Mouse (Mus musculus): ENCODE measurements around the gene Tiam2. TPM values are rescaled to one million over a fixed set of nuclear protein-coding genes. Genes with fewer than 3 reads are reported as not detected.

The Tiam2 gene
- total RNA-seq (2012; rRNA removed) (0.10 and 0.42 TPM in 2 replicates), polyA plus RNA-seq (2012; ENCODE audit: insufficient read depth in 1 of 2, insufficient read length in 2 of 2, low read depth in 1 of 2, low replicate concordance in 2 of 2, missing spikeins in 1 of 2) (1 to 10 TPM in 1 of 2 experiments, not detected in 1; 1.9 TPM)

DNA sequence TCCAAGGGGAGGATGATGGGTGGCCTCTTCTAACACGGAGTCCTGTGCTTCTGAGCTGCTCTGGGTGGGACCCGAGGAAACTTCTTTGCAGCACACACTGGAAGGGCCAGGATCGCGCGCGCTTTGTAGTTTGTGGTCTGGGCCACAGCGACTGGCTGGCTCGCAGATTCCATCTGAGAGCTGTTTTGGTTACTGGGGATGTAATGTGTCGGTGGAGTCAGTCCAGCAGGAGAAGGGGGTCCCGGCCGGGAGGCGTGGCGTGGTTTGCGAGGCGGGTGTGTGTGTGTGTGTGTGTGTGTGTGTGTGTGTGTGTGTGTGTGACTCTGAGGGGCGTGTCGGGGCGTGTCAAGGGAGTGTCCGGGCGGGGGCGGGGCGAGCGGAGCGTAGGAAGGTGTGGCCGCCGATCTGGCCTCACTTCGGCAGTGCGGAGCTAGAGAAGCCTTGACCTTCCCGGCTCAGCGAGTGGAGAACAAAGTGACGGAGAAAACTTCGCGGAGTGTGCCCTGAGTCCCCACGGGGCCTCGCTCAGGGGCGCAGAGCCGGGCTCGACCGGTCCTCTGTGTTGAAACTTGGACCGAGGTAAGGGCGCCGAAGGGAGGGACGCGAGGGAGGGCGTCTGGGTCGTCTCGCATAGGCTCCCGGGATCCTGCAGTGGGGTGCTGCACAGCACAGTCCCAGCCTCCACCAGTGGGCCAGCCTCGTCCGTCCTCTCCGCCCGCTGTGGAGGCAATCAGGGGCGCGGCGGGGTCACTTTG is at the start of gene Tiam2:
Gene Tiam2 (plus strand): TSS at position 426 of the 755 bp plus-strand sequence.
- Histone ChIP-seq H3K27me3 (ENCODE audit: control insufficient read depth in 1 of 2, insufficient read depth in 2 of 2, low read length in 2 of 2) (no peaks in the 10 kb centered on the region; a peak in 2 of 4 replicates), H3K9ac (ENCODE audit: control insufficient read depth, low read depth, low read length, poor library complexity, severe bottlenecking) (no peak within 1 kb of the TSS), H3K27ac (ENCODE audit: control insufficient read depth, low read depth, low read length) (no peak within 1 kb of the TSS), H3K79me2 (ENCODE audit: control insufficient read depth, insufficient read depth, low read length, poor library complexity) (no peaks in the 10 kb centered on the region), H3K36me3 (ENCODE audit: control insufficient read depth in 1 of 2, insufficient read depth in 2 of 2, low read length in 2 of 2) (no peaks in the 10 kb centered on the region), H3K4me1 (ENCODE audit: control insufficient read depth in 1 of 2, insufficient read depth in 2 of 2, low read length in 2 of 2) (no peaks in the 10 kb centered on the region), H3K4me3 (ENCODE audit: control insufficient read depth in 1 of 2, insufficient read depth in 1 of 2, low read depth in 2 of 2, low read length in 2 of 2) (no peak within 1 kb of the TSS), H3K9me3 (replicated peaks; ENCODE audit: insufficient read depth, low read length) (no peaks in the 10 kb centered on the region)
- no peak for DNase-seq (ENCODE audit: low read depth, low spot score)
- TF ChIP-seq E2F4 (IDR thresholded peaks at IDR 0.05; ENCODE audit: borderline replicate concordance, low read depth, low read length) = no peak
- no peak for TF ChIP-seq USF1 (IDR thresholded peaks at IDR 0.05; ENCODE audit: low read depth, low read length)
- no peak for TF ChIP-seq NELFE (IDR thresholded peaks at IDR 0.05; ENCODE audit: low read depth, low read length)
- TF ChIP-seq KAT2A (conservative IDR thresholded peaks at IDR 0.05; ENCODE audit: low read depth, low read length) = no peak
- no peak for TF ChIP-seq GABPA (IDR thresholded peaks at IDR 0.05; ENCODE audit: low read depth, low read length)
- no peak for TF ChIP-seq ZKSCAN1 (IDR thresholded peaks at IDR 0.05; ENCODE audit: low read depth, low read length)
- no peak for TF ChIP-seq POLR2AphosphoS2 (IDR thresholded peaks at IDR 0.05; ENCODE audit: low read length)
- TF ChIP-seq USF2 (IDR thresholded peaks at IDR 0.05; ENCODE audit: borderline replicate concordance in 1 of 2, insufficient read depth in 1 of 2, low read depth in 1 of 2, low read length in 2 of 2) = no peak
- no peak for TF ChIP-seq EP300 (IDR thresholded peaks at IDR 0.05; ENCODE audit: low read depth in 1 of 2, low read length in 2 of 2)
- TF ChIP-seq MXI1 (IDR thresholded peaks at IDR 0.05; ENCODE audit: low read depth, low read length) = no peak
- TF ChIP-seq ETS1 (IDR thresholded peaks at IDR 0.05; ENCODE audit: low read depth, low read length) = no peak
- TF ChIP-seq SMC3 (IDR thresholded peaks at IDR 0.05; ENCODE audit: low read depth, low read length) = no peak
- TF ChIP-seq MEF2A (IDR thresholded peaks at IDR 0.05; ENCODE audit: extremely low read depth, insufficient replicate concordance, low read depth, low read length, poor library complexity, severe bottlenecking) = no peak
- TF ChIP-seq MAX (IDR thresholded peaks at IDR 0.05; ENCODE audit: low read length) = no peak
- TF ChIP-seq MYC (IDR thresholded peaks at IDR 0.05; ENCODE audit: low read depth, low read length) = no peak

DNA sequence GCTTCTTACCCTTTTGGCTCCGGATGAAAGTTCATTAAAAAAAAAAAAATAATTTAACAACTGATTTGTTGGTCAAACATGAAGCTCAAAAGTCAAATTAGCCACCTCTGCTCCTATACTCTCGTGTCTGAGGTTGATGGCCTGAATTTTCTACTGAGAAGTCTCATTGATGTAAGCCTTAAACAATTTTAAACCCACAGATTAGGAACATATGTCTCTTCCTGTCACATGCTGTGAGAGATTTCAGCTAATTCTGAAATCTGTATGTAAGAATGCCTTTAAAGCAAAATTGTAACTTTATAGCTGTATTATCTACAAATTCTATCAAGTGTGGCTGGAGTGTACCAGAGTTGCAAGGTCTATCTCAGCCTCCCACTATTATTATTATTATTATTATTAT is 46.1 kb upstream of the Tiam2 start:
- TF ChIP-seq POLR2AphosphoS5 (IDR thresholded peaks at IDR 0.05; ENCODE audit: borderline replicate concordance, low read depth, low read length) (no peak), CHD1 (IDR thresholded peaks at IDR 0.05; ENCODE audit: low read depth, low read length) (no peak), SMC3 (IDR thresholded peaks at IDR 0.05; ENCODE audit: low read depth, low read length) (no peak), ZNF384 (IDR thresholded peaks at IDR 0.05; ENCODE audit: low read depth, low read length) (no peak), POLR2AphosphoS2 (IDR thresholded peaks at IDR 0.05; ENCODE audit: low read length) (no peak), GABPA (IDR thresholded peaks at IDR 0.05; ENCODE audit: low read depth, low read length) (no peak), POLR2A (IDR thresholded peaks at IDR 0.05; ENCODE audit: control insufficient read depth in 1 of 2, insufficient read depth in 1 of 2, low read depth in 1 of 2, low read length in 2 of 2, poor library complexity in 1 of 2) (no peak), RCOR1 (IDR thresholded peaks at IDR 0.05; ENCODE audit: low read depth, low read length) (no peak), EP300 (IDR thresholded peaks at IDR 0.05; ENCODE audit: low read depth in 1 of 2, low read length in 2 of 2) (no peak), MXI1 (IDR thresholded peaks at IDR 0.05; ENCODE audit: low read depth, low read length) (no peak), MAFK (IDR thresholded peaks at IDR 0.05; ENCODE audit: borderline replicate concordance, low read depth, low read length) (no peak), GATA1 (IDR thresholded peaks at IDR 0.05; ENCODE audit: low read depth, low read length) (no peak), ZMIZ1 (IDR thresholded peaks at IDR 0.05; ENCODE audit: low read depth, low read length) (no peak), CTCF (IDR thresholded peaks at IDR 0.05 in 2 of 3, conservative IDR thresholded peaks at IDR 0.05 in 1 of 3; ENCODE audit: control insufficient read depth in 1 of 3, insufficient read depth in 1 of 3, low read depth in 2 of 3, low read length in 3 of 3, poor library complexity in 1 of 3, severe bottlenecking in 1 of 3) (no peak), E2F4 (IDR thresholded peaks at IDR 0.05; ENCODE audit: borderline replicate concordance, low read depth, low read length) (no peak), KAT2A (conservative IDR thresholded peaks at IDR 0.05; ENCODE audit: low read depth, low read length) (no peak), USF1 (IDR thresholded peaks at IDR 0.05; ENCODE audit: low read depth, low read length) (no peak), ZC3H11A (IDR thresholded peaks at IDR 0.05; ENCODE audit: low read depth, low read length) (no peak)
- H3K9me3 ChIP-seq (replicated peaks; ENCODE audit: insufficient read depth, low read length) = no peaks in the 10 kb centered on the region
- H3K79me2 ChIP-seq (ENCODE audit: control insufficient read depth, insufficient read depth, low read length, poor library complexity) = no peaks in the 10 kb centered on the region

More for the DNA sequence above, 46.1 kb upstream of the Tiam2 start:
- H3K4me1 ChIP-seq (ENCODE audit: control insufficient read depth in 1 of 2, insufficient read depth in 2 of 2, low read length in 2 of 2) = no peaks in the 10 kb centered on the region
- no peak overlapping the region for H3K4me3 ChIP-seq (ENCODE audit: control insufficient read depth in 1 of 2, insufficient read depth in 1 of 2, low read depth in 2 of 2, low read length in 2 of 2)
- DNase-seq (ENCODE audit: low read depth, low spot score) = no peak
- no peak overlapping the region for H3K27ac ChIP-seq (ENCODE audit: control insufficient read depth, low read depth, low read length)
- H3K27me3 ChIP-seq (ENCODE audit: control insufficient read depth in 1 of 2, insufficient read depth in 2 of 2, low read length in 2 of 2) = no peaks in the 10 kb centered on the region
- no peak overlapping the region for H3K9ac ChIP-seq (ENCODE audit: control insufficient read depth, low read depth, low read length, poor library complexity, severe bottlenecking)
- no peaks in the 10 kb centered on the region for H3K36me3 ChIP-seq (ENCODE audit: control insufficient read depth in 1 of 2, insufficient read depth in 2 of 2, low read length in 2 of 2)

Measured in MEL (cell line).